Mouse (Mus musculus): ENCODE data around the gene Fxyd7. TPM values are rescaled to one million over a fixed set of nuclear protein-coding genes. Genes with fewer than 3 reads are reported as not detected.

Gene Fxyd7
- polyA plus RNA-seq (2015; fragmentation: Nextera tagmentation; extraction: Ambion mirVana) = 174 and 186 TPM in 2 replicates

GRCm38 (mm10) chr7:31051321-31052021 lies at the start of gene Fxyd7:
Gene Fxyd7, minus strand, starts transcription at chr7:31051467.
- Histone ChIP-seq H3K4me3 (peak within 1 kb of the TSS; percentile 48), H3K36me3 (replicated peaks) (no peaks in the 10 kb centered on the region), H3K9ac (peak within 1 kb of the TSS; percentile 51), H3K27me3 (replicated peaks) (peaks cover 40% of the 10 kb centered on the region), H3K9me3 (no peaks in the 10 kb centered on the region), H3K4me1 (peaks cover 44% of the 10 kb centered on the region), H3K4me2 (peak within 1 kb of the TSS; percentile 66), H3K27ac (peak within 1 kb of the TSS; percentile 74)
- 2% methylated on average over 28 of the region's 28 CpGs for WGBS
- peak; percentile 65 for ATAC-seq (replicated peaks)

DNA sequence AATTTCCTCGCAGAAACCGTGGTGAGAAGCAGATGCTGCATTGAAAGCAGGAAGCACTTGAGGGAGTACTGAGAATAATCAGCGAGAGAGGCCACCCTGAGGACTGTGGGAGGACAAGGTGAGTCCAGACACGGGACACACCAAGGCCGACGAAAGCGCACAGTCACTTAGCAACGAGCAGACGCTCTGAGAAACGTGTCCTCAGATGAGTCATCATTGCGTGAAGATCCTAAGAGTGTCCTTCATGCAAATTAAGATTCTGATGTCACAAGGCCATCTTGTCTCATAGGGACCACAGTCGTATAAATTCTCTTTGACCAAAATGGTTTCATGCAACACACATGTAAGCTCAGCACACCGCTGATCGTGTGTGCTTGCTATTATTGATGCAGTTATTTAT lies 49.5 kb upstream of the Fxyd7 start:
- Histone ChIP-seq H3K27me3 (replicated peaks) (no peaks in the 10 kb centered on the region), H3K9ac (no peak overlapping the region), H3K27ac (no peak overlapping the region), H3K4me2 (no peak overlapping the region), H3K4me1 (no peaks in the 10 kb centered on the region), H3K9me3 (no peaks in the 10 kb centered on the region), H3K4me3 (no peak overlapping the region), H3K36me3 (replicated peaks) (no peaks in the 10 kb centered on the region)
- ATAC-seq (replicated peaks) = no peak
- WGBS = 85% methylated on average over 14 of the region's 14 CpGs

GRCm38 (mm10) chr7:31099612-31099982 lies 48.3 kb upstream of the Fxyd7 start:
- H3K27ac ChIP-seq = no peak overlapping the region
- no peak overlapping the region for H3K4me3 ChIP-seq
- no peaks in the 10 kb centered on the region for H3K36me3 ChIP-seq (replicated peaks)
- H3K4me2 ChIP-seq = no peak overlapping the region
- H3K4me1 ChIP-seq = no peaks in the 10 kb centered on the region
- no peaks in the 10 kb centered on the region for H3K9me3 ChIP-seq
- H3K27me3 ChIP-seq (replicated peaks) = no peaks in the 10 kb centered on the region
- no peak overlapping the region for H3K9ac ChIP-seq
- WGBS = 91% methylated on average over 6 of the region's 6 CpGs
- ATAC-seq (replicated peaks) = no peak

DNA sequence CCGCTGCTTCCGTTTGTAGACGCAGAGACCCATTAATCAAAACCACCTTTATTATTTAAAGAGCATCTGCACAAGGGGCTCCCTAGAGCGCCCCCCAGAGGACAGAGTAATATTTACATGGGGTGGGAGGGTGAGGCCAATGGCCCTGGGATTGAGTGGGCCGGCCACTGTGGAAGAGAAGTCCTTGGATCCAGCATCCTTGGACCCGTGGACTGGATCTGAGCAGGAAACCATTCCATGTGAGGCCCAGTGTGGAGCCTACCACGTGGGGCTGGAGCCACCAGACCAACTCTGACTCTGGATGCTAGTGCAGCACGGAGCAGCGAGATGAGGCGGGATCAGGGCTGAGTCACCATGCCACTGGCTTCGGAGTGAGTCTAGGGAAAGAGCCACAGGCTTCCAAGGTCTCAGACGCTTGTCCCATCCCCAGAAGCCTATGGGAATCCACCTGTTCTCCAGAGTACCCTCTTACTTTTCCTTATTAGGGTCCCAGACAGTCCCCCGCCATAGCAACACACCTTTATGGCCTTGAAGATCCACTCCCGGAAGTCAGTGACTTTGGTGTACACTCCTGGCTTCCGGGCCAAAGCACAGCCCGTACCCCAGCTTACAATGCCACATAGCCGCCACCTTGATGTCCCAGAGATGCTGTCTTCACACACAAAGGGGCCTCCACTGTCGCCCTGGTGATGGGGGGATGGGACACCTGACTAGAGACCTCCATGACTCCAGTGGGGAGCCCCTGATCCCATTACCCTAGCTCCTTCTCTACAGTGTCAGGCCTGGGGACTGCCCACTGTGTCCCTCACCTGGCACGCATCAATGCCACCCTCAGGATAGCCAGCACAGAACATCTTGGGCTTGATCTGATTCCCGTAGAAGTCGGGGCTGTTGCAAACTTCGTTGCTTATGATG lies 47.7 kb upstream of the Fxyd7 start:
- Histone ChIP-seq H3K27me3 (replicated peaks) (no peaks in the 10 kb centered on the region), H3K4me2 (no peak overlapping the region), H3K27ac (no peak overlapping the region), H3K4me1 (no peaks in the 10 kb centered on the region), H3K4me3 (no peak overlapping the region), H3K9ac (no peak overlapping the region), H3K9me3 (no peaks in the 10 kb centered on the region), H3K36me3 (replicated peaks) (no peaks in the 10 kb centered on the region)
- 81% methylated on average over 22 of the region's 22 CpGs for WGBS
- no peak for ATAC-seq (replicated peaks)

GRCm38 (mm10) chr7:31097583-31098248 lies 46.4 kb upstream of the Fxyd7 start:
- no peak overlapping the region for H3K27ac ChIP-seq
- H3K4me2 ChIP-seq = peak overlapping the region; percentile 44
- no peaks in the 10 kb centered on the region for H3K9me3 ChIP-seq
- no peaks in the 10 kb centered on the region for H3K36me3 ChIP-seq (replicated peaks)
- no peaks in the 10 kb centered on the region for H3K4me1 ChIP-seq
- ATAC-seq (replicated peaks) = peak; percentile 93
- no peaks in the 10 kb centered on the region for H3K27me3 ChIP-seq (replicated peaks)
- peak overlapping the region; percentile 23 for H3K4me3 ChIP-seq
- WGBS = 45% methylated on average over 20 of the region's 20 CpGs
- H3K9ac ChIP-seq = no peak overlapping the region

GRCm38 (mm10) chr7:31096892-31097564 lies 45.8 kb upstream of the Fxyd7 start:
- H3K4me3 ChIP-seq = no peak overlapping the region
- H3K27me3 ChIP-seq (replicated peaks) = no peaks in the 10 kb centered on the region
- 70% methylated on average over 9 of the region's 9 CpGs for WGBS

DNA sequence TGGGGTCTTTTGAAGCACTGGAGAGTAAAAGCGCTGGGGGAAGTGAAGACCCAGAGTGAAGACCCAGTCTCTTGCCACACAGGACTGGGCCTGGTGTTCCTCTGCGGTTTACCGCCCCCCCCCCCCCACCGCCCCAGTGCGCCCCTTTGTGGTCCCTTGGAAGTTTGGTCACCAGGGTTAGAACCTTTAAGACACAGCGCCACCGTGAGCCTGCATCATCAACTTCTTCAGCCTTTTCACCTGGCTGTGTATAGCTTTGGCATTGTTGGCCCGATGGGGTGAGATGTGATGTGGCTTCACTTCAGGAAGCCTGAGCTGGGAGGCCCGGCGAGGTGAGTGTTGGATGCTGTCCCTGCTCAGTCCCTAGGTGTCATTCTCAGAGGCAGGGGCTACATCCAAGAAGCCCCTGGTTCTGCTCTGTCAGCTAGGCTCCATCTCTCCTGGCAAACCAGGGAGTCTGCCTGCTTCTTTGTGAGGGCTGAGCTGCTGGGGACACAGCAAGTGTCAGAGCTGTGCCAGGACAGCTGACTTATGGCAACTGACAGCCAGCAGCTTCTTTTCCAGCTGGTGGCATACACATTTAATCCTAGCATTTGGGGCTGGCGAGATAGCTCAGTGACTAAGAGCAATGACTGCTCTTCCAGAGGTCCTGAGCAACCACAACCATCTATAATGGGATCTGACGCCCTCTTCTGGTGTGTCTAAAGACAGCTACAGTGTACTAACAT lies 43.7 kb upstream of the Fxyd7 start:
- no peak overlapping the region for H3K27ac ChIP-seq
- H3K4me1 ChIP-seq = no peaks in the 10 kb centered on the region
- no peak overlapping the region for H3K4me2 ChIP-seq
- no peak overlapping the region for H3K9ac ChIP-seq
- 25% methylated on average over 12 of the region's 12 CpGs for WGBS
- no peaks in the 10 kb centered on the region for H3K36me3 ChIP-seq (replicated peaks)
- H3K4me3 ChIP-seq = no peak overlapping the region
- no peak for ATAC-seq (replicated peaks)
- H3K27me3 ChIP-seq (replicated peaks) = no peaks in the 10 kb centered on the region
- H3K9me3 ChIP-seq = no peaks in the 10 kb centered on the region

More at GRCm38 (mm10) chr7:31096892-31097564, 45.8 kb upstream of the Fxyd7 start:
- no peaks in the 10 kb centered on the region for H3K4me1 ChIP-seq
- no peaks in the 10 kb centered on the region for H3K9me3 ChIP-seq
- no peak overlapping the region for H3K27ac ChIP-seq
- no peaks in the 10 kb centered on the region for H3K36me3 ChIP-seq (replicated peaks)
- H3K9ac ChIP-seq = no peak overlapping the region
- H3K4me2 ChIP-seq = no peak overlapping the region
- 0 out of 2 replicates have a peak, but pooled peaks have one; percentile 22 for ATAC-seq (replicated peaks)

DNA sequence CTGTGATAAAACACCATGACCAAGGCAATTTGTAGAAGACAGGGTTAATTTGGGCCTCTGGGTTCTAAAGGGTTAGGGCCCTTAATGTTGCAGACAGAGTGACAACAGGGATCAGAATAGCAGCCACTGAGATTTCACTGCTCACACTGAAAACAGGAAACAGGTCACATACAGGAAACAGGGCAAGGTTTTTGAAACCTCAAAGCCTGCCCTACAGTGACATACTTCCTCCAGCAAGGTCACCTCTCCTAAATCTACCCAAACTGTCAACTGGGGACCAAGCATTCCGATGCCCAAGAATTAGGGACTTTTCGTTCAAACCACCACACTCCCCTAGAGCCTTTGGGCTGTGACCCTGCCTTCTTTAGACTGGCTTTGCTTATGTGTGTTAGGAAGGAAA lies 38.5 kb upstream of the Fxyd7 start:
- H3K27me3 ChIP-seq (replicated peaks) = no peaks in the 10 kb centered on the region
- 90% methylated on average over 2 of the region's 2 CpGs for WGBS
- no peak overlapping the region for H3K9ac ChIP-seq
- H3K4me3 ChIP-seq = no peak overlapping the region
- no peaks in the 10 kb centered on the region for H3K4me1 ChIP-seq
- no peaks in the 10 kb centered on the region for H3K36me3 ChIP-seq (replicated peaks)
- H3K27ac ChIP-seq = no peak overlapping the region
- no peaks in the 10 kb centered on the region for H3K9me3 ChIP-seq
- H3K4me2 ChIP-seq = no peak overlapping the region
- no peak for ATAC-seq (replicated peaks)

GRCm38 (mm10) chr7:31088206-31088605 lies 36.9 kb upstream of the Fxyd7 start:
- no peak overlapping the region for H3K4me3 ChIP-seq
- H3K9ac ChIP-seq = no peak overlapping the region
- no peak overlapping the region for H3K27ac ChIP-seq
- no peak for ATAC-seq (replicated peaks)
- H3K36me3 ChIP-seq (replicated peaks) = no peaks in the 10 kb centered on the region
- H3K4me1 ChIP-seq = no peaks in the 10 kb centered on the region; the same call in 1 of the 2 replicates
- no peak overlapping the region for H3K4me2 ChIP-seq
- no peaks in the 10 kb centered on the region for H3K27me3 ChIP-seq (replicated peaks)
- 66% methylated on average over 3 of the region's 3 CpGs for WGBS
- no peaks in the 10 kb centered on the region for H3K9me3 ChIP-seq

DNA sequence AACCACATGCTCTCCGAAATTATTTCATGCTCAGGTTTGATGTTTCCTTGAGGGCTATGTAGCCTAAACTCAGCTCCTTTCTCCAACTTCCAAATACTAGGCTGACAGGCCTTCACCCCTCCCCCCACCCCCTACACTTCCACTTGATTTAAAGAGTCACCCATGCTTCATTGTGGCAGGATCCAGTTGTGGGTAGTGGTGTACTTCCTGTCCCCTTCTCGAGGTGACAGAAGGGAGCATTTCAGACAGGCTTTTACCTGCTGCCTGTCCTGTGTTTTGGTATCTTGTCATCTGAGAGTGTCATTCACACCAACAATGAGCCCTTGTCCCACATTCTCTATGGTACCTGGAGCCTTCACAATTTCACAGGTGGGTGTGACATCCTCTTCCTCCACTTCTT lies 36.0 kb upstream of the Fxyd7 start:
- 85% methylated on average over 2 of the region's 2 CpGs for WGBS
- H3K4me3 ChIP-seq = no peak overlapping the region
- no peak for ATAC-seq (replicated peaks)
- no peak overlapping the region for H3K4me2 ChIP-seq
- H3K4me1 ChIP-seq = no peaks in the 10 kb centered on the region; the same call in 1 of the 2 replicates
- H3K9me3 ChIP-seq = no peaks in the 10 kb centered on the region
- no peak overlapping the region for H3K9ac ChIP-seq
- H3K36me3 ChIP-seq (replicated peaks) = no peaks in the 10 kb centered on the region
- no peaks in the 10 kb centered on the region for H3K27me3 ChIP-seq (replicated peaks)
- H3K27ac ChIP-seq = no peak overlapping the region

DNA sequence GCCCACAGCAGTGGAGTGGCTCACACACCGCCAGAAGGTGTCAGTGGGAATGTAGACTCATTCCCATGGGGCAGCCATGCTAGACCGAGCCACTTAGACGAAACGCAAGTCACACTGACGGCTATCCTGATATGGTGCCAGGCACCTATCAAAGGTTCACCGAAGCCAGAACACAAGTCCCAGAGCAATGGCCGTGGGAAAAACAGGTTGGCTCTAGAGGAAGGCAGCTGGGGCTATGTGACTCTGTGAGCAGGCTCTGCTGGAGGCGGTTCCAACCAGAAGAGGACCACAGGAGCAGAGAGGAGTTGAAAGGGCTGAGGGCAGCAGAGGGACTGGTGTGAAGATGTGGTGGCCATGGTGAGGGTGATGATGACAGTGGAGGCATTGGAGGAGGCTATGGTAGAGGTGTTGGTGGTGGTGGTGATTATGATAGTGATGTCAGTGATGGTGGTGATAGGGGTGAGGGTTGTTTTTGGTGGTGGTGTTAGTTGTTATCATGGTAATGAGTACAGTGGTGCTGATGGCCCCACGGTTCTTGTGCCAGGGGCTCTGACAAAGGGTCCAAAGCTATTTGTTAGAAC lies 35.0 kb upstream of the Fxyd7 start:
- Histone ChIP-seq H3K4me1 (no peaks in the 10 kb centered on the region; the same call in 1 of the 2 replicates), H3K4me3 (no peak overlapping the region), H3K27me3 (replicated peaks) (no peaks in the 10 kb centered on the region), H3K9me3 (no peaks in the 10 kb centered on the region), H3K4me2 (no peak overlapping the region), H3K9ac (no peak overlapping the region), H3K27ac (no peak overlapping the region), H3K36me3 (replicated peaks) (no peaks in the 10 kb centered on the region)
- WGBS = 90% methylated on average over 9 of the region's 9 CpGs
- no peak for ATAC-seq (replicated peaks)
